Mouse (Mus musculus): Measurements from ENCODE around the gene Wdr83os.

The Wdr83os gene

GRCm38 (mm10) chr8:85080532-85081215 lies at the start of gene Wdr83os:
Gene Wdr83os, plus strand, starts transcription at chr8:85080740.
- DNase-seq = peak; percentile 66

GRCm38 (mm10) chr8:85032622-85033311 lies 47.8 kb upstream of the Wdr83os start:
- DNase-seq = no peak

- DNase-seq = no peak
Observed at GRCm38 (mm10) chr8:85033867-85034266, 46.7 kb upstream of the Wdr83os start.

- peak; percentile 57 for DNase-seq
Observed at GRCm38 (mm10) chr8:85034764-85035163, 45.8 kb upstream of the Wdr83os start.

- DNase-seq = no peak
Observed at GRCm38 (mm10) chr8:85035165-85035727, 45.3 kb upstream of the Wdr83os start.

- DNase-seq = peak; percentile 33
Observed at GRCm38 (mm10) chr8:85035728-85036310, 44.7 kb upstream of the Wdr83os start.

GRCm38 (mm10) chr8:85036381-85036717 lies 44.2 kb upstream of the Wdr83os start:
- DNase-seq = no peak

- DNase-seq = peak; percentile 86
Observed at GRCm38 (mm10) chr8:85036718-85037365, 43.7 kb upstream of the Wdr83os start, which contains the start of gene Tnpo2. Gene Tnpo2, plus strand, starts transcription at chr8:85036915.

GRCm38 (mm10) chr8:85037366-85037680 lies 43.2 kb upstream of the Wdr83os start:
- no peak for DNase-seq

- peak; percentile 51 for DNase-seq
Observed at GRCm38 (mm10) chr8:85037681-85038531, 42.6 kb upstream of the Wdr83os start.

GRCm38 (mm10) chr8:85043619-85044018 lies 36.9 kb upstream of the Wdr83os start:
- no peak for DNase-seq

GRCm38 (mm10) chr8:85057367-85057766 lies 23.2 kb upstream of the Wdr83os start:
- no peak for DNase-seq

- DNase-seq = peak; percentile 83
Observed at GRCm38 (mm10) chr8:85059879-85060616, 20.5 kb upstream of the Wdr83os start, which contains the start of gene Fbxw9. Gene Fbxw9, plus strand, starts transcription at chr8:85060055.

- no peak for DNase-seq
Observed at GRCm38 (mm10) chr8:85062603-85063002, 17.9 kb upstream of the Wdr83os start.

GRCm38 (mm10) chr8:85065213-85065612 lies 15.3 kb upstream of the Wdr83os start:
- no peak for DNase-seq

- DNase-seq = no peak
Observed at GRCm38 (mm10) chr8:85067155-85067554, 13.4 kb upstream of the Wdr83os start.

GRCm38 (mm10) chr8:85067982-85068381 lies 12.6 kb upstream of the Wdr83os start, which contains the start of gene Gm5741:
Gene Gm5741, minus strand, starts transcription at chr8:85067982.
- DNase-seq = no peak

- no peak for DNase-seq
Observed at GRCm38 (mm10) chr8:85071041-85071440, 9.5 kb upstream of the Wdr83os start.

GRCm38 (mm10) chr8:85071514-85072281 lies 8.8 kb upstream of the Wdr83os start, which contains the start of gene Dhps:
Gene Dhps, plus strand, starts transcription at chr8:85071757.
- DNase-seq = peak; percentile 88

- no peak for DNase-seq
Observed at GRCm38 (mm10) chr8:85072364-85072929, 8.1 kb upstream of the Wdr83os start.

Measured in cerebellum, adult 8-10 months (tissue).